Mouse (Mus musculus) small intestine, adult 2 months (tissue): Measurements from ENCODE around the gene Prkag1. TPM values are rescaled to one million over a fixed set of nuclear protein-coding genes. Genes with fewer than 3 reads are reported as not detected.

Experiments
- H3K27ac ChIP-seq: fragments of 200-500 bp; 2 replicates; pipeline ENCODE4 v1.5.1; 2012; ENCODE audit warnings: low read depth, low read length, control low read depth, inconsistent platforms; ENCODE audit not compliant: insufficient read depth
- H3K27me3 ChIP-seq: fragments of 200-500 bp; 2 replicates; pipeline ENCODE4 v1.6.1; 2012; ENCODE audit warnings: mild to moderate bottlenecking, moderate library complexity, low read length, inconsistent platforms; ENCODE audit not compliant: control insufficient read depth, insufficient read depth
- H3K36me3 ChIP-seq: fragments of 200-500 bp; 2 replicates; pipeline ENCODE4 v1.6.1; 2012; ENCODE audit warnings: mild to moderate bottlenecking, low read length, control low read depth, inconsistent platforms; ENCODE audit not compliant: control insufficient read depth, insufficient read depth
- H3K4me1 ChIP-seq: fragments of 200-500 bp; 2 replicates; pipeline ENCODE4 v1.6.1; 2012; ENCODE audit warnings: low read length, inconsistent platforms, mixed read lengths; ENCODE audit not compliant: control insufficient read depth, insufficient read depth, insufficient read length
- H3K4me3 ChIP-seq: fragments of 200-500 bp; 2 replicates; pipeline ENCODE4 v1.5.1; 2012; ENCODE audit warnings: low read depth, mild to moderate bottlenecking, control low read depth, inconsistent platforms, low read length, moderate library complexity
- CTCF ChIP-seq: fragments of 200-500 bp; IDR thresholded peaks from 2 replicates; pipeline ENCODE4 v1.5.1; 2012; ENCODE audit warnings: low read depth, mild to moderate bottlenecking, control low read depth, inconsistent platforms, low read length, moderate library complexity, mixed read lengths; ENCODE audit not compliant: insufficient replicate concordance, insufficient read length; ENCODE audit errors: extremely low read depth
- POLR2A ChIP-seq: fragments of 200-500 bp; IDR thresholded peaks from 2 replicates; pipeline ENCODE4 v1.6.1; 2012; ENCODE audit warnings: low read depth, mild to moderate bottlenecking, control low read depth, inconsistent platforms, low read length, moderate library complexity
- WGBS: fragments of 180-500 bp; shearing (Covaris S2); methylation state at CpG from one replicate; pipeline ENCODE4 v1.1.7; 2018; 5-methylcytosine and 5-hydroxymethylcytosine counted together
- polyA plus RNA-seq: library from polyadenylated mRNA; depleted of rRNA; stranded (reverse); fragments of >200 nt; gene quantifications from 2 replicates; pipeline ENCODE4 v1.2.3, GENCODE M21; 2012

The Prkag1 gene
- polyA plus RNA-seq, 1 experiment, result 65.7 TPM

GRCm38 (mm10) chr15:98839671-98840585, 8.6 kb upstream of the Prkag1 start:
- WGBS, result 91% methylated on average over 30 of the region's 30 CpGs
- Histone ChIP-seq H3K27me3 (no peaks in the 10 kb centered on the region), H3K36me3 (peaks cover 97% of the 10 kb centered on the region), H3K4me3 (no peak overlapping the region), H3K4me1 (no peaks in the 10 kb centered on the region), H3K27ac (no peak overlapping the region)
- TF ChIP-seq CTCF (no peak), POLR2A (no peak)

GRCm38 (mm10) chr15:98839161-98839560, 7.8 kb upstream of the Prkag1 start:
- Histone ChIP-seq H3K27me3 (no peaks in the 10 kb centered on the region), H3K4me3 (no peak overlapping the region), H3K36me3 (peaks cover 97% of the 10 kb centered on the region), H3K4me1 (no peaks in the 10 kb centered on the region), H3K27ac (no peak overlapping the region)
- TF ChIP-seq POLR2A, result no peak
- no peak for TF ChIP-seq CTCF
- 95% methylated on average over 14 of the region's 14 CpGs for WGBS

GRCm38 (mm10) chr15:98837743-98838103, 6.4 kb upstream of the Prkag1 start:
- Histone ChIP-seq H3K27me3 (no peaks in the 10 kb centered on the region), H3K27ac (no peak overlapping the region), H3K4me1 (no peaks in the 10 kb centered on the region), H3K36me3 (peaks cover 93% of the 10 kb centered on the region), H3K4me3 (no peak overlapping the region)
- TF ChIP-seq POLR2A (no peak), CTCF (no peak)
- 74% methylated on average over 4 of the region's 4 CpGs for WGBS

DNA sequence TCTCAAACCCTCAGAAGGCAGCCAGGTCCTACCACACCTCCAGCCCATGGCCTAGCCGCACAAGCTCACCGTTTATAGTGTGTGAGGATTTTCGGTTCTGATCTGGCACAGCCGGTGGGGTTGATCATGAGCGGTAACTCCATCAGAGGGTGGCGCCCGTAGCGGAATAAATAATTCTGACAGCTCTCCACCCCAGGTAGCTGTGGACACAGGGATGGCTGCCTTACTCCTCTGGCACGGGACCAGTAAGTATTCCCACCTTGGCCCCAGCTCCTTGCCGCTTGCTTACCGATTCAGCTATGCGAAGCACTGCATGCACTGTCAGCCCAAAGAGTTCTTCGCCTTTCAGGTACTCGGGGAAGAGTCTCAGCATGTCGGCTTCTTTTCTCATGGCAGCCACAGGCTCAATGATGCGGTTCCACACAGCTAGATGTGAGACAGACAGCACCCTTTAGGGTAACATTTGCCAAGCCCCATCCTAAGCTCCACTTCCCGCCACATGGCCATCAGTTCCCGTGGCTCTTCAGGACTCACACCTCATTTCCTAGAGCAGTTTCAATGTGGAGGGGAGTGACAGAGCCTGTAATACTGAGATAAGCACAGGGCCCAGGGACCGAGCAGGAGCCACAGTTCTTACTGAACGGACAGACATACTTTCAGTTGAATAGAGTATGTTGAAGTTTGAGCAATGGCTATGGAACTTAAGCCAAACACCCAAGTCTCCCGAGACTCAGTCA, 5.9 kb upstream of the Prkag1 start:
- no peaks in the 10 kb centered on the region for H3K27me3 ChIP-seq
- no peak for TF ChIP-seq POLR2A
- TF ChIP-seq CTCF, result no peak
- no peaks in the 10 kb centered on the region for H3K4me1 ChIP-seq
- H3K27ac ChIP-seq, result no peak overlapping the region
- no peak overlapping the region for H3K4me3 ChIP-seq
- peaks cover 87% of the 10 kb centered on the region for H3K36me3 ChIP-seq
- 93% methylated on average over 21 of the region's 21 CpGs for WGBS

- Histone ChIP-seq H3K4me3 (no peak overlapping the region), H3K4me1 (no peaks in the 10 kb centered on the region), H3K27me3 (no peaks in the 10 kb centered on the region), H3K36me3 (peaks cover 70% of the 10 kb centered on the region), H3K27ac (no peak overlapping the region)
- 94% methylated on average over 14 of the region's 14 CpGs for WGBS
- TF ChIP-seq POLR2A (no peak), CTCF (no peak)
Observed at GRCm38 (mm10) chr15:98835291-98835690, 4.0 kb upstream of the Prkag1 start.

GRCm38 (mm10) chr15:98834059-98834458, 2.7 kb upstream of the Prkag1 start:
- peaks cover 58% of the 10 kb centered on the region for H3K36me3 ChIP-seq
- WGBS, result 86% methylated on average over 13 of the region's 13 CpGs
- H3K4me3 ChIP-seq, result no peak overlapping the region
- no peak overlapping the region for H3K27ac ChIP-seq
- peaks cover 7% of the 10 kb centered on the region for H3K4me1 ChIP-seq
- H3K27me3 ChIP-seq, result no peaks in the 10 kb centered on the region
- no peak for TF ChIP-seq POLR2A
- TF ChIP-seq CTCF, result no peak

DNA sequence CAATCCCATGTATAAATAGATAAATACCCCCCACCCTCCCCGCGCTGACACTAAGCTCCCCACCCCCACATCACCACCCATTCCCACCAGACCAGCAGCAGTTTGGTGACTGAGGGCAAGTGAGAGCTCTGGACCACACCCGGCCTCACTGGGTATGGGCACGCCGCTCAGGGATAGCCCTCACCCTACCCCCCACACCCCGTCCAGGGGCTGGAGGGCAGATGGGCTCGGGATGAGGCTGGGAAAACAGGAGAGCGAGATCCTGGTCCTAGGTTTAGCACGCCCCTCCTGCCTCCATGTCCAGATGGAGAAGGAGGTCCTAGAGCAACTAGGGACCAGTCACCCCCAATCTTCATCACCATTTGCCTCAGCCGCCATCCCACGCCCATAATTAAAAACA, 2.0 kb upstream of the Prkag1 start:
- no peak overlapping the region for H3K4me3 ChIP-seq
- WGBS, result 87% methylated on average over 11 of the region's 11 CpGs
- H3K27ac ChIP-seq, result no peak overlapping the region
- no peak for TF ChIP-seq POLR2A
- no peak for TF ChIP-seq CTCF
- peaks cover 9% of the 10 kb centered on the region for H3K4me1 ChIP-seq
- no peaks in the 10 kb centered on the region for H3K27me3 ChIP-seq
- H3K36me3 ChIP-seq, result peaks cover 51% of the 10 kb centered on the region
